Mouse (Mus musculus) adrenal gland, adult 10 weeks (tissue): Measurements from ENCODE around the gene Serpinb3b. TPM values are rescaled to one million over a fixed set of nuclear protein-coding genes. Genes with fewer than 3 reads are reported as not detected.

Source experiments
- polyA plus RNA-seq: library from polyadenylated mRNA; stranded (reverse); fragments of 350-450 nt; fragmentation: Illumina TruSeq; extraction: RNeasy Lipid Tissue Mini Kit (QIAGEN cat#74804); gene quantifications from one replicate; pipeline ENCODE4 v1.2.3, GENCODE M21; 2014; ENCODE audit warnings: low read depth, low replicate concordance

Serpinb3b gene
- polyA plus RNA-seq = not detected

GRCm38 (mm10) chr1:107278261-107278660, at the start of gene Serpinb3b, which contains the start of gene Serpinb3c:
Serpinb3b (minus strand) TSS chr1:107278361.
Serpinb3c (minus strand) TSS chr1:107278371.

Other genes with a start within 250 kb of the Serpinb3b start
- gene Serpinb3a, start 226.1 kb downstream of the Serpinb3b start, polyA plus RNA-seq = not detected
- not detected for gene Serpinb3d, start 194.9 kb downstream of the Serpinb3b start, polyA plus RNA-seq
- gene Serpinb3c, start within 50 bp of the Serpinb3b start, polyA plus RNA-seq = not detected
- not detected for gene Serpinb11, start 82.8 kb upstream of the Serpinb3b start, polyA plus RNA-seq
- gene Serpinb7, start 121.3 kb upstream of the Serpinb3b start, polyA plus RNA-seq = not detected
- not detected for gene Serpinb2, start 233.1 kb upstream of the Serpinb3b start, polyA plus RNA-seq